Mouse (Mus musculus) liver, embryonic 11.5 days (tissue): ENCODE results near the gene Lypd6. TPM values are rescaled to one million over a fixed set of nuclear protein-coding genes. Genes with fewer than 3 reads are reported as not detected.
A peak's percentile ranks its signal among the peaks of the same experiment; 100 is the strongest.

Experiments
- ATAC-seq: fragments of 200-750 bp; cut with Nextera tagmentation; replicated peaks from 2 replicates; pipeline ENCODE4 v1.8.0; 2017; ENCODE audit warnings: moderate number of reproducible peaks, mild to moderate bottlenecking, moderate TSS enrichment, moderate library complexity; ENCODE audit not compliant: low FRiP score
- DNase-seq: peaks from one replicate; pipeline ENCODE4 v3.0.0-alpha.2; 2017; ENCODE audit warnings: low spot score
- H3K27ac ChIP-seq: fragments of 300-500 bp; sonication (generic); 2 replicates; pipeline ENCODE4 v1.5.1; 2014; ENCODE audit warnings: mild to moderate bottlenecking, low read depth, low read length, control low read depth
- H3K27me3 ChIP-seq: fragments of 300-500 bp; sonication (generic); replicated peaks from 2 replicates; pipeline ENCODE4 v1.6.1; 2014; ENCODE audit warnings: low read length, mixed read lengths; ENCODE audit not compliant: control insufficient read depth, insufficient read depth
- H3K36me3 ChIP-seq: fragments of 300-500 bp; sonication (generic); 2 replicates; pipeline ENCODE4 v1.6.1; 2014; ENCODE audit warnings: mild to moderate bottlenecking, low read length, moderate library complexity, mixed read lengths; ENCODE audit not compliant: control insufficient read depth, insufficient read depth
- H3K4me1 ChIP-seq: fragments of 300-500 bp; sonication (generic); replicated peaks from 2 replicates; pipeline ENCODE4 v1.6.1; 2014; ENCODE audit warnings: low read length, mixed read lengths; ENCODE audit not compliant: control insufficient read depth, insufficient read depth
- H3K4me2 ChIP-seq: fragments of 300-500 bp; sonication (generic); 2 replicates; pipeline ENCODE4 v1.6.1; 2014; ENCODE audit warnings: mild to moderate bottlenecking, control low read depth, moderate library complexity
- H3K4me3 ChIP-seq: fragments of 300-500 bp; sonication (generic); 2 replicates; pipeline ENCODE4 v1.5.1; 2014; ENCODE audit warnings: low read depth, low read length, control low read depth
- H3K9ac ChIP-seq: fragments of 300-500 bp; sonication (generic); 2 replicates; pipeline ENCODE4 v1.6.1; 2014; ENCODE audit warnings: low read depth, low read length, control low read depth
- H3K9me3 ChIP-seq: fragments of 300-500 bp; sonication (generic); 2 replicates; pipeline ENCODE4 v1.6.1; 2016; ENCODE audit warnings: low read length, inconsistent platforms, mixed read lengths; ENCODE audit not compliant: control insufficient read depth
- WGBS: fragments of 180-500 bp; shearing (Covaris S2); extraction: QIAGEN DNeasy Blood & Tissue Kit; methylation state at CpG from one replicate; pipeline ENCODE4 v1.1.7; 2014; 5-methylcytosine and 5-hydroxymethylcytosine counted together
- polyA plus RNA-seq: library from polyadenylated mRNA; unstranded; fragments of >200 nt; fragmentation: Nextera tagmentation; extraction: Ambion mirVana; gene quantifications from 2 replicates; pipeline ENCODE4 v1.2.1, GENCODE M21; 2014

Lypd6 gene
- polyA plus RNA-seq, 1 experiment from 2014 or later, result 2.5 TPM

DNA sequence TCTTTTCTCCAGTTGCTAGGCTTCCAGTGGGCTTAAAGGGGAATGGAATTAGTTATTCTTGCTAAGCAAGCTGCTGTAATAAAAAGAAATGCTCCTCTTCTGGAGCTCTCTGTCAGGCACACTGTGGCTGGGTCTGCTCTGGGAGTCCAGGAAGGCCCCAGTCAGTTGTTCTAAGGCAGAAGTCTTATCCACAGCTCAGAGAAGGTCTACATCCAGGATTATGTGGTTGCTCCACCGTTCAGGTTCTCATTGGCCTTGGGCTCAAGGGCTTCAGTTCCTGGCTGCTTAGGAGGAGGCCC is 34.9 kb downstream of the Lypd6 start:
- Histone ChIP-seq H3K27ac (no peak overlapping the region), H3K4me1 (peaks cover 4% of the 10 kb centered on the region), H3K4me2 (no peak overlapping the region), H3K9ac (no peak overlapping the region), H3K4me3 (no peak overlapping the region), H3K9me3 (no peaks in the 10 kb centered on the region), H3K36me3 (no peaks in the 10 kb centered on the region), H3K27me3 (no peaks in the 10 kb centered on the region)
- DNase-seq (no peak), ATAC-seq (no peak)
- 50% methylated on average over 1 of the region's 1 CpGs for WGBS

DNA sequence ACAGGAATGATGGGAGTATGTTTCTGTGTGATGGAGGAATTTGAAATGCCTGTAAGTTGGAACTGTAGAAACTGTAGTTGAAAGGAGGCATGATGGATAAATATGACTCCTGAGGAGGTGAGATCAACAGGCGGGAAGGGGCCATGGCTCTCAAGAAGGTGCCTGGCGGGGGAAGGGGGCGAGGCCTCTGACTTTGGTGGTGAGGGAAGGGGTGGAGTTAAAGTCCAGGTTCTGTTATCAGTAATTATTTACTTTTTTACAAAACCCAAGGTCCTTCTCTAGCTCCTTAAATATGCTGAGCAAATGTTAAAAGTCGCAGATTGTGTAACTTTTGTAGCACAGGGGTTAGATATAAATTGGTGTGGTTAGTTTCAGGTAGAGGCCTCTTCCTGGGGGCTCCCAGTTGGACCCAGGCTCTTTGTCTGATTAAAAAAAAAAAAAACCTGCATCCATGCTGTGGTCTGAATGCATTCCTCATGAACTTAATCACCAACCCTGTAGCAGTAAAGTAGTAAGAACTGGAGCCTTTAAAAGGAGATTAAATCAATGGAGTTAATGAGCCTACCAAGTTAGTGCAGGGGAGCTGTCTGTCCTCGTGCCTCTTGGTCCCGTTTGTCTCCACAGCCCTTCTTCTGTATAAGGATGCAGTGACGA is 37.7 kb downstream of the Lypd6 start:
- Histone ChIP-seq H3K36me3 (no peaks in the 10 kb centered on the region), H3K27me3 (no peaks in the 10 kb centered on the region), H3K4me1 (peaks cover 4% of the 10 kb centered on the region), H3K9me3 (no peaks in the 10 kb centered on the region), H3K4me3 (no peak overlapping the region), H3K9ac (no peak overlapping the region), H3K4me2 (no peak overlapping the region), H3K27ac (no peak overlapping the region)
- DNase-seq (no peak), ATAC-seq (no peak)
- 66% methylated on average over 7 of the region's 7 CpGs for WGBS

DNA sequence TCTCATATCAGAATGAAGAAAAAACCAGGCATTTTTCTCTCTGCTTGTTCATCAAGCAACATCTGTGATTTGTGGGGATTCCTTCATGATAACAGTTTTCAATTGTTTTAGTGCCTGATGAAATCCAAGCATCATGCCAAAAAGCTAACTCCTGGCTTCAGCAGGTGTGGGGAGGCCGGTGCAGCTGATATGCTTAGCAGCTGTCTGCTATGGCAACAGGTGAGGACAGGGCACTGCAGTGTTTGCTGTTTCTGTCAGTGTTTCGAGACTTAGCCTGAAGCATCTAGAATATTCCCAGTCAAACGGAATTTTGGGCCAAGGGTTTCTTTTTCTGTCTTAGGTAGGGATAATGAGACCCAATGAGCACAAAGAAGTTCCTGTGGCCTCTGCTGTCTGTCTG is 39.4 kb downstream of the Lypd6 start:
- Histone ChIP-seq H3K27ac (no peak overlapping the region), H3K36me3 (no peaks in the 10 kb centered on the region), H3K4me1 (peaks cover 4% of the 10 kb centered on the region), H3K27me3 (no peaks in the 10 kb centered on the region), H3K9me3 (no peaks in the 10 kb centered on the region), H3K9ac (no peak overlapping the region), H3K4me3 (no peak overlapping the region), H3K4me2 (no peak overlapping the region)
- 67% methylated on average over 3 of the region's 3 CpGs for WGBS
- no peak for DNase-seq
- ATAC-seq, result no peak

DNA sequence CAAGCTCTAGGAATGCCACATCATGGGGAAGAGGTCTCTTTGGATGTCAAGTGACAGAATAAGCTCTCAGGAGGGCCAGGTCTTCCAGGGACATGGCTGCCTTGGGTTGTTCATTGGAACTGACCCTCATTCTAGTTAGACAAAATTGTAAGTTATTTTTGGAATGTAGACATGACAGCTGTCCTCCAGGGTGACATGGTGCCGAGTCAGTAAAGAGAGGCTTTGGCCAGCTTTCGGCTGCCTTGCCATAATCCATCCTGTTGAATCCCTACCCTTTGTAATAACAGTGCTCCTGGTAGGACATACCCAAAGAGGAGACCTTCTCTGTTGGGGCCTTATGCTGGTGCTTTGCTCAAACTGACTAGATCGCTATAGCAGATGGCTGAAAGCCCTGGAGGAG is 39.8 kb downstream of the Lypd6 start:
- WGBS, result 79% methylated on average over 3 of the region's 3 CpGs
- Histone ChIP-seq H3K9me3 (no peaks in the 10 kb centered on the region), H3K9ac (no peak overlapping the region), H3K4me1 (0 out of 2 replicates have a peak, but pooled peaks cover 3% of the 10 kb centered on the region), H3K27me3 (no peaks in the 10 kb centered on the region), H3K36me3 (no peaks in the 10 kb centered on the region), H3K4me3 (no peak overlapping the region), H3K27ac (no peak overlapping the region), H3K4me2 (no peak overlapping the region)
- ATAC-seq (no peak), DNase-seq (no peak)

DNA sequence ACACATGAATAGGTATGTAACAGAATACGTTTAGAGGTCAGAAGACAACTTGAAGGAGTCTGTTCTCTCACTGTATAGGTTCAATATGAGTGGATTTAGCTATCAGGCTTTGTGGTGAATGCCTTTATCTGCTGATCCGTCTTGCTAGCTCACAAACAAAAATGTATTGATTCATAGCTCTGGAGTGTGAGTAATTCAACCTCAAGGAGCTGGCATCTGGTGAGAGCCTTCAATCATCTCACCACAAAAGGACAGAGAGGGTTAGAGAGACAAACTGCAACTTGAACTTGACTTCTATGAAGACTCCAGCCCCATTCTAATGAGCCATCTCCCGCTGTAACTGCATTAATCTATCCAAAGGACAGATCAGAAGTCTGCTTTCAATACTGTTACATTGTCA is 40.6 kb downstream of the Lypd6 start:
- Histone ChIP-seq H3K9me3 (no peaks in the 10 kb centered on the region), H3K27me3 (no peaks in the 10 kb centered on the region), H3K27ac (no peak overlapping the region), H3K4me1 (0 out of 2 replicates have a peak, but pooled peaks cover 3% of the 10 kb centered on the region), H3K9ac (no peak overlapping the region), H3K36me3 (no peaks in the 10 kb centered on the region), H3K4me2 (no peak overlapping the region), H3K4me3 (no peak overlapping the region)
- WGBS, result 68% methylated on average over 3 of the region's 3 CpGs
- ATAC-seq (no peak), DNase-seq (no peak)

DNA sequence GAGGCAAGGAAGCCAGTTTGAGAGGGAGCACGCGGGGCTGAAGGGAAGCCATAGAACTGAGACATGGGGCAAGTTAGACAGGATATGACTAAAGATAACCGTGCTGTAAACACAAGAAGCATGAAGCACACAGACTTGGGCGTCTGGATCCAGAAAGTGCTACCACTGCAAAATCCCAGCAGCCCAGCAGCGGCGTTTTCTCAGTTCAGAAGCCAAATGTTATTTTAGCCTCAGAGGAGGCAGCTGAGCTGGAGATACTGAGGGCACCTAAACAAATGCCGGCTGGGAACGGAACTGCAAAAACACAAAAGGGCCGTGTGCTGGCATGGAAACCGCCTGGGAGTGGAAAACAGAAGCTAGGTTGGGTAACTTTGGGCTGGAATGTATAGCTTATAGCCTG is 43.9 kb downstream of the Lypd6 start:
- Histone ChIP-seq H3K4me3 (no peak overlapping the region), H3K9me3 (no peaks in the 10 kb centered on the region), H3K27me3 (no peaks in the 10 kb centered on the region), H3K4me2 (no peak overlapping the region), H3K27ac (peak overlapping the region; percentile 15; the same call in 1 of the 2 replicates), H3K4me1 (0 out of 2 replicates have a peak, but pooled peaks cover 3% of the 10 kb centered on the region), H3K36me3 (no peaks in the 10 kb centered on the region), H3K9ac (no peak overlapping the region)
- no peak for DNase-seq
- 40% methylated on average over 10 of the region's 10 CpGs for WGBS
- no peak; the same call in 1 of the 2 replicates for ATAC-seq

DNA sequence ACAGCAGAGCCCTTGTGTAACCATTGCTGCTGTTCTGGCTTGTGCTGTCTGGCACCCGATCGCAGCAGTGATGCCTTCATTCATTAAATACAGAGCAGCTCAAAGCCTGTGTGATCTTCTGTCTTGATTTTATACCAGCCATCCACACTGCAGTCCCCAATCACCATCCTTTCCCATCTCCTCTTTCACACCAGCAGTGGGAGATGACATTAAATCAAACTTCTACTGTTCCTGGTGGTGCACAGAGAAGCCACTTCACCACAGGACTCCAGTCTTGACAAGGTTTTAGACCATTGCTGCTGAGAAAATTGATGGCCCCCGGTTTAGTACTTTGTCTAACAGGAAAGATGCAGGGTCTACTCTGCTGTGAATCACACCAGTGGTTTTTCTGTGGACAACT is 44.9 kb downstream of the Lypd6 start:
- 0 out of 2 replicates have a peak, but pooled peaks cover 3% of the 10 kb centered on the region for H3K4me1 ChIP-seq
- H3K9ac ChIP-seq, result no peak overlapping the region
- H3K4me3 ChIP-seq, result no peak overlapping the region
- H3K4me2 ChIP-seq, result no peak overlapping the region
- no peaks in the 10 kb centered on the region for H3K36me3 ChIP-seq
- no peak overlapping the region for H3K27ac ChIP-seq
- 77% methylated on average over 3 of the region's 3 CpGs for WGBS
- ATAC-seq (no peak), DNase-seq (no peak)
- no peaks in the 10 kb centered on the region for H3K9me3 ChIP-seq
- no peaks in the 10 kb centered on the region for H3K27me3 ChIP-seq

DNA sequence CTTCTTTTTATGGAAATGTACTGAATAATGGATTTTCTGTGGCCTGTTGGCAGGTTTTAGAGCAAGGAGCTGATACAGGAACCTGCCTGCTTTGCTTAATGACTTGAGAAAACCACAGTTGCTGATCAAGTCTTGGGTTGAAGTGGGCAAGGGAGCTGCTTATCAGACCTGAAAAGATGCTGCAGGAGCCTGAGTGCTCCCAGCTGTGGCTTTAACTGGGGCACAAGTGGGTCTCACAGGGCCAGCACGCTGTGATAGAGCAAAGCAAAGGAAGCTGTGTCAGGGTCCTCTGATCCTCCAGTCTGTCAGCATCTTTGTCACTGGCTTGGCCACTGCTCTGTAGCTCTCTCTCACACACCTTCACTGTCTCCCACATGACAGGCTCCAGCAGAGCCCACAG is 45.4 kb downstream of the Lypd6 start:
- Histone ChIP-seq H3K9ac (no peak overlapping the region), H3K4me3 (no peak overlapping the region), H3K4me1 (0 out of 2 replicates have a peak, but pooled peaks cover 3% of the 10 kb centered on the region), H3K4me2 (no peak overlapping the region), H3K27me3 (no peaks in the 10 kb centered on the region), H3K36me3 (no peaks in the 10 kb centered on the region), H3K9me3 (no peaks in the 10 kb centered on the region), H3K27ac (no peak overlapping the region)
- 11% methylated on average over 1 of the region's 1 CpGs for WGBS
- no peak for ATAC-seq
- no peak for DNase-seq

DNA sequence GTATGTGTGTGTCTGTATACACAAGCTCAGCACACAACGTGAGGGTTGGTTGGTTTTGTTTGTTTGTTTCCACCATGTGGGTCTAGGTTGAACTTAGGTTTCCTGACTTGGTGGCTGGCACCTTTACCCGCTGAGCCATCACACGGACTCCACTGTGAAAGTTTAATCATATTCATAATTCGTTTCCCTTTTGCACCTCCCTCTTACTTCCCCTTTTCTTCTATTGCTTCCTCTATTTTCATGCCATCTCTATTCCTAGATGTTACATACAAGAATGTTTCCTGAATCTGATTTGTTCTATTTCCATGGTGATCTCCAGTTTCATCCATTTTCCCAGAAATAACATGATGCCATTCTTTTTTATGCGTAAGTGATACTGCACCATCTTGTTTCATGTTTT is 46.2 kb downstream of the Lypd6 start:
- Histone ChIP-seq H3K27ac (no peak overlapping the region), H3K4me2 (no peak overlapping the region), H3K9me3 (no peaks in the 10 kb centered on the region), H3K36me3 (no peaks in the 10 kb centered on the region), H3K4me1 (0 out of 2 replicates have a peak, but pooled peaks cover 3% of the 10 kb centered on the region), H3K27me3 (no peaks in the 10 kb centered on the region), H3K4me3 (no peak overlapping the region), H3K9ac (no peak overlapping the region)
- 73% methylated on average over 5 of the region's 5 CpGs for WGBS
- no peak for ATAC-seq
- DNase-seq, result no peak
